Mouse (Mus musculus): ENCODE results near the gene Tmem89.

Gene Tmem89

DNA sequence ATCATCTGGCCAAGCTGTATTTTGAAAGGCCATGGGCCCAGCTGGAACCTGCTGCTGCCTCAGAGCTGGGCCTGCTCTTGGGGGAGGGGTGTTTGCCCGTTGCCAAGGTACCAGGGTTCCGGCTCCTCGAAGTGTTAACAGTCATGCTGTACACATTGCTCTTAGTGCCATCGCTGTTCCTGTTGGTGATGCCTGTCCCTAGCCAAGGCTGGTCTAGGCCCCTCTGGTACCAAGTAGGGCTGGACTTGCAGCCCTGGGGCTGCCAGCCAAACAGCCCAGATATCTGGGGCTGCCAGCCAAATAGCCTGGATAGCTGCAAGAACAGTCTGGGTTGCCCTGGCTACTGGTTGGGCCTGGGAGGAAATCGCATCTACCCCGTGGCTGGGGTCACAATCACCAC, at the start of gene Tmem89:
Gene Tmem89, plus strand, starts transcription at position 129 of the 400 bp plus-strand sequence.
- no peak for DNase-seq

DNA sequence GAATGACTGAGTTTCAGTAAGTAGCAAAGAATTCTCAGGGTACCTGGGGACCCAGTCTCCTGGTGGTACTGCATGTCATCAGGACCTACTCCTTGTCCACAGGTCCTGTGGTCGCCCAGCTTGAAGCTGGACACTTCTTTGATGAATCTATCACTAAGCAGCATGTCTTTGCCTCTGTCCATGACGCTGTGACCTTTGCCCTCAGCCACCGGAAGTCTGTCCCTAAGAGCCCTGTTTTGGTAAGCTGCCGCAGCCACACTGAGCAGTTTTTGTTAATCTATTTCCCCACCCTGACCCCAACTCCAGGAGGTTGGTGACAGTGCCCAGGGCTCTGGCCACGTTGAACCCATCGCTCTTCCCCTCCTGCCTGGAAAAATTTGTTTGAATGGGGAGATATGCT, 2.1 kb upstream of the Tmem89 start:
- DNase-seq = no peak

DNA sequence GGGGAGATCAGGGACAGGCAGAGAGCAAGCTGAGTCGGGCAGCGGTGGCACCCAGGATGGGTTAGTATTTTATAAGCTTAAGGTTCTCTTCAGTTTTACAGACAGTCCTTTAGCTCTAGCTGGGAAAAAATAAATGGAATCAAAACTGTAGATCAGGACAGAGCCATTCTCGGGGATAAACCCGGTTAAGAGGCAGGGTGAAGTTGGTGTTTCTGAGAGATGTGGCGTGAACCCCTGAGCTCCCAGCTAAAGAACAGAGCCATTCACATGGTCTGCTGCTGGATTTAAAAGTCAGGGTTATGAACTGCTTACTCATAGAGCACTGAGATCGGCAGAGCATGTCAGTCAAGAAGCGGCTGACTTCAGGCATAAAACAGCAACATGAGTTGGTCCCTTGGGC, 1.3 kb upstream of the Tmem89 start:
- DNase-seq = no peak

DNA sequence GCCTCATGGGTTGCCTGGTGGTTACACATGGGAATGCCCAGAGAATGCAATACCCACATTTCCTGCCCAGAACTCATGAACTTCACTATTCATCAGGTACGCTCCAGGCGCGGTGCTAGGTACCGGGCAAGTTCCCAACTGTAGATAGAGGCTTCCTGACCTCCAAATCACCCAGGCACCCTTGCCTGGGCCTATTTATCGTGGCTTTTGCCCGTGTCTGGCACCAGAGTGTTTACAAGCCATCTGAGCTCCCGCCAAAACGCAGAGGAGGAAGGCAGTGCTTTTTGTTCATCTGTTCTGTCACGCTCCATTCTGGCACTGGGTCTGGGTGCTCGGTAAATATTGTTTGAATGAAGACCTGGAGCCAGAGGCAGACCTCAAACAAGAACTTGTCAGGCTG, 798 bp upstream of the Tmem89 start:
- no peak for DNase-seq

DNA sequence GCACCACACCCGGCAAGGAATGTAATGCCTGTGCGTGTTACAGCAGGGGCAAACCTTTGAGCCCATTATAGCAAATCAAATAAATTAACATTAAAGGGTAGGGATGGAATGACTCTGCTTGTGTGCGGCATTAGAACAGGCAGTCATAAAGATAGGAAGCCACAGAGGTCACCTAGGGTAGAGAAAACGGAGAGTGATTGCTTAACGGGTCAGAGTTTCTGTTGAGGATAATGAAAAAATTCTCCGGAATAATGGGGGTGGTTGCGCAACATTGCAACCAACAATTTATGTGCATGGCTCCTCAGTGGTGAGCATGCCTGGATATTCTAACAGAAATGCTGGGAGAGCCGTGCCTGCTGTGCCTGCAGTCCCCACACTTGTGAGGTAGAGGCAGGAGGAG, 11.5 kb downstream of the Tmem89 start:
- DNase-seq = no peak

DNA sequence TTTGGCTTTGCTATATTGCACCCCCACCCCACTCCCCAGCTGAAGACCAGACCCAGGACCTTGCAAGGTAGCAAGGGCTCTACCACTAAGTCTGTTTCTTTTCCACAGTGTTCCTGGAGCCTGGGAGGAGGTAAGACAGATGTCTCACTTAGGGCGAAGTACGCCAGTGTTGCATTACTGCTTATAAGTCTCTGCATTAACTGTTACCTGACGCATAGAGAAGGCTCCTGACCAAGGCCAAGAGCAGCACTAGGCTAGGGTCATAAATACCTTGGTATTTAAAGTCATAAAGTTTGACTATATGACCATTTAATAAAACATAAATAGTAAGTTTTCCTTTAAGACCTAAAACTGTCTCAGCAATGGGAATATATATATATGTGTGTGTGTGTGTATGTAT, 14.0 kb downstream of the Tmem89 start:
- DNase-seq = no peak

DNA sequence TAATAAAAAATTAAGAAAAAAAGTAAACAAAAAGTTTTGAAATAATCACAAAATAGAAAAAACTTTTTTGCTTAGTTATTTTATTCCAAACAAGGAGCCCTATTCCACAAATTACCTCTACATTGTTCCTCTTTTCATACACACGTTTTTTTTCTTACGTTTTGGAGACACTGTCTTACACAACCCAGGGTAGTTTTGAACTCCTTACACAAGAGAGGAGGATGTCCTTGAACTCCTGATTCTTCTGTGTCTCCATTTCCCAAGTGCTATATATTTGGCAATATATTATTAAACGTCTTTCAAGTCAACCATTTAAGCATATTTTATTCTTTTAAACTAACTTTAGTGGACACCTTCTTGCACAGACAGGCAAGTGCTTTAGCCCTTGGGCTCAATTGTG, 21.6 kb downstream of the Tmem89 start:
- DNase-seq = no peak

DNA sequence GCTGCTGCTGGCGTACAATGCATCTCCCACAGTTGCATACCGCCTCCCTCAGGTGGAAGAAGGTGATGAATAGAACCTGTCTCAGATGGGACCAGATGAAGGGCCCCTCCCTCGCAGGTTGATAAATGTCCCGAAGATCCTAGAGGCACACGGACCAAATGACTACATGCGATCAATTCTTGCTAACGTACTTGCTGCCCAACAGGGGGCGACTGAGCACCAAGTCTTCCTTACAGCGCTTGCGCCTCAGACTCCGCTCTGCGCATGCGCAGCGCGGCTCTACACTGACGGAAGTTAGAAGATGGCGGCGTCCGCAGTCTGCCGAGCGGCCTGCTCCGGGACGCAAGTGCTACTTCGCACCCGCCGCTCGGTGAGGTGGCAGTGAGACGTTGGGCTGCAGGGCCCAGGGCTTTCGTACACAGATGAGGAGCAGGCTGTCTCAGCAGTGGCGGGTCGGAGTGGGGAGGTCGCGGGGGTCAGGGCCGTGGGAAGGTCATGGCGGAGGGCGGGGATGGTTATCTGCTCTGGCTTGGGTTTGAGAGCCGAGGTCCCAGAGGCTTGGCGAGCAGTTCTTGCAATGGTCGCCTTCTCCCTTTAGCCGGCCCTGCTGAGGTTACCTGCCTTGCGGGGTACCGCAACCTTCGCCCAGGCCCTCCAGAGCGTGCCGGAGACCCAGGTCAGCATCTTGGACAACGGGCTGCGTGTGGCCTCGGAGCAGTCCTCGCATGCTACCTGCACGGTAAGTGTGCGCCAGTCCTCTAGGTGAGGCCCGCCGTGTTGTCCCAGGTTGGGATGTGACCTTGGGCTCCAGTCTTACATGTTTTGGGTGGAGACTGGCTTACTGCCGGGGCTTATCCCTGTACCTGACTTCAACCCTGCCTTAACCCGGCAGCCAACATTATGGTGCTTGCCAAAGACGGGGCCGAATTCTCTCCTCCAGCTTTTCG, 22.3 kb downstream of the Tmem89 start, which contains the start of gene Uqcrc1:
Gene Uqcrc1, plus strand, starts transcription at position 216 of the 947 bp plus-strand sequence.
- peak; percentile 95 for DNase-seq

DNA sequence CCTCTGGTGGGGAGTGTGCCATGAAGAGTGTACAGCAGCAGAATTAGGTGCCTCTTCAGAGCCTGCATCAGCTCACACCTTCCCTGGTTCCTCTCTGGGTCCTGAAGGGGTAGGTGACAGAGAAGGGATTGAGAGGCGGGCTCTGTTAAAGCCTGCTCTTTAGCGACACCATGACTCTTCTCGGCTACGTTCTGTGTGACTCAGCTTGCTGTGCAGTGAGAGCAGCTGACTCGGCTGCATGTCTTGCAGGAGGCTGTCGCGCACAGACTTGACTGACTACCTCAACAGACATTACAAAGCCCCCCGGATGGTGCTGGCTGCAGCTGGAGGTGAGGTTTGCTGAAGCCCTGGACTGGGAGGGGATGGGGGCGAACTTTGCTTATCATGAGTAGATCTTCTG, 30.7 kb downstream of the Tmem89 start:
- DNase-seq = no peak

DNA sequence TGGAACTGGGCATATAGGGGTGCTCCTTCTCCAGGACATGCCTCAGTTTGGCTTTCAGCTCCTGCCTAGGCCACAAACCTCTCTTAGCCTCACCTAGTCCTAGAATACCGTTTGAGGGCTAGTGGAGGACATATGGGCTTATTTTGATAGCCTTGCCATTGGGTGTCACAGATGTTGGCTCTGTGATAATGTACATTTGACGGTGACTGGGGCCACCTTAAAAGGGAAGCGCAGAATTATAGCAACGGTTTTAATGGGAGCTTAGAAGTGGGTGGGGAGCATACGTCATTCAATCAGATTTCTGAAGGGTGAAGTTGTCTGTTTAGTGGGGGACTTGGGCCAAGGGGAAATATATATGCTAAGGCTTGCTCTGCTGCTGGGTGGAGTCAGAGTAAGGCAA, 31.2 kb downstream of the Tmem89 start:
- no peak for DNase-seq

DNA sequence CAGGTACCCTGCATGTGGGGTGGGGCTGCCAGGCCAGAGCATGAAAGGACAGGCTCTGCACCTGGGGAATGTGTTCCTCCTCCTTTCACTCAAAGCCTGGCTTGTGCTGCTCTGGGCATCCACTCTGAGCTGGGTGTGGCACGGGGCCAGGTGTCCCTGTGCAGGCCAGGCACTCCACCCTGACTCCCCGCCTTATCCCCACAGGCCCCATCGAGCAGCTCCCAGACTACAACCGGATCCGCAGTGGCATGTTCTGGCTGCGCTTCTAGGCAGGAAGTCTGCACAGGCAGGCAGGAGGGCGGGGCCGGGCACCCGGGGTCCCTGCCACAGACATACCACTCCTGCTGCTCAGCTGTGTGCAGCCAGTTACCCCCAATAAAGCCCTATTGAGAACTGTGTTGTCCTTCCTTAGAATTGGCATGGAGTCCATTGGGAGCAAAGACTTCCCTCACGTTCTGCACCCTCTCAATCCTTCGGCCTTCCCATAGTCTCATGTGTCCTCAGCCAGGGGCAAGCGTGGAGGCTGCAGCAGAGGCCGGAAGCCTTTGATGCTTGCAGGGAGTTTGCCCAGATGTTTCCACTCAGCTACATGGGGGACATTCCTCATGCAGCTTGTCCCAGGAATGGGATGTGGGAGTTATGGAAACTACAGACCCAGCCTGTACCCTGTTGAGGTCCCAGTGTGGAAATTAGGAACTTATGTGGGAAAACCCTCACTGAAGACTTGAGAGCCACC, 35.0 kb downstream of the Tmem89 start:
- no peak for DNase-seq

DNA sequence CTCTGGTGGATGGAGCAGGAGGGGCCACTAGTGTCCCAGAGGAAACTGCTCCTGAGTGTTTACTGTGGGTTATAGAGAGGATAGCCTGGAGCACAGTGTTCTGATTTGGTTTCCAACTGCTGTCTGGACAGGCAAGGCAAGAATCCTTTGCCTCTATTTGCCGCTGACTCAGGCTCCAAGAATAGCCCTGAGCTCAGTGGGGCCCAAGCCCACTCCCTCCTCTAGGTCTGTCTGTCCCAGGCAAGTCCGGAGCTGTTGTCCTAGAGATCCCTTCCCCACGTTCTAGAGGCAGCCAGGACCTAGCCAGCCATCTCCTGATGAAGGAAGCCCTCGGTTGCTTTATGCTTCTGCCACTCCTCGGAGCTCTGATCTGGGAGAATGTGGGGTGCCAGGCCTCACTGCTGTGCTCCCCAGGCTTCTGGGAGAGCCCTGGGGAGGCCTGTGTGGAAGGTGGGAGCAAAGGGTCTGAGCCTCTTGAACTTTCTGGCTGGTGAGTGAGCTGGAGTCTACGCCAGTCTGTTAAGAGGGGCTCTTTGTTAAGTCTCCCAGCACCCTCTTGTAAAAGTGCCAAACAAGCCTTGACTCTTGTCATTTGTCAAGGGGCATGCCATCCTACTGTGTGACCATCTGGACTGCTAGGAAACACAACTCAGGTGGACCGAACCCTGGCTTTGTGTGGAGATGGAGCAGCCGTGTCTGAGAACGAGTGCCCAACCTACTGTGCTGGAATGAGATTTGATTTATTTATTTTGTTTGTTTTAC, 35.7 kb downstream of the Tmem89 start:
- DNase-seq = no peak

DNA sequence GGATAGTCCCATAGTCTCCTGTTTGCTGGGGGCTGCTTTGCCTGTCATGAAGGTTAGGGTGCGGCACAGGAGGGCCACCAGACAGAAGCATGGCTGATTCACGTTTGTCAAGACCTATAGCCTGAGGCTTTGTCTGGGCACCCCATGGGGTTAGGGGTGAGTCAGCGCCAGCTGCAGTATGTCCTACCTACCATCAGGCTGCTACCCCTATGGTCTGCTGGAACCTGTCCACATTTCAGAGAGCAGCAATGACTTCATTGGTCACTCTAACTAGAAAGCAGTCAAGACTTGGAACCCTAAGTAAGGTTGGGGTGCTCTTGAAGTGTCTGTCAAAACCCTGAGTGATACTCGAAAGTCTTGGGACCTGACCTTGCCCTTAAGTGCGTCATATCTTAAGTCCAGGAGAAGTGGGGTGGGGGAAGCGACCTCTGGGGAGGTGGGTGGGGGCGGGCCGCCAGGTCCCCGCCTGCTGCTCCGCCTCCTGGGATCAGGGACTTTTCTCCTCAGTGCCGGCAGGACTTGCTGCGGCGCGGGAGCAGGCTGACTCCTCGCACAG, 38.7 kb downstream of the Tmem89 start, which contains the start of gene Col7a1:
Gene Col7a1, plus strand, starts transcription at position 506 of the 556 bp plus-strand sequence.
- DNase-seq = no peak

DNA sequence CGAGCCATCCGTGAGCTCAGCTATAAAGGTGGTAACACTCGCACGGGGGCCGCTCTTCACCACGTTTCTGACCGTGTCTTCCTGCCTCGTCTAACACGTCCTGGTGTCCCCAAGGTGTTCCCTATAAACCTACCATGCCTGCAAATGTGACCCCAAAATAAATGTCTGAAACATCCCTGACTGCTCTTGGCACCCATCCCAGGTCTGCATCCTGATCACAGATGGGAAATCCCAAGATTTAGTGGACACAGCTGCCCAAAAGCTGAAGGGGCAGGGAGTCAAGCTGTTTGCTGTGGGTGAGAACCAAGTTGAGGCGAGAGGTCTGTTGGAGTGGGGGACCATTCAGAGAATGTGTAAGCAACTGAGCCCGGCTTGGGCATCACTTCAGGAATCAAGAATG, 40.8 kb downstream of the Tmem89 start:
- DNase-seq = no peak

DNA sequence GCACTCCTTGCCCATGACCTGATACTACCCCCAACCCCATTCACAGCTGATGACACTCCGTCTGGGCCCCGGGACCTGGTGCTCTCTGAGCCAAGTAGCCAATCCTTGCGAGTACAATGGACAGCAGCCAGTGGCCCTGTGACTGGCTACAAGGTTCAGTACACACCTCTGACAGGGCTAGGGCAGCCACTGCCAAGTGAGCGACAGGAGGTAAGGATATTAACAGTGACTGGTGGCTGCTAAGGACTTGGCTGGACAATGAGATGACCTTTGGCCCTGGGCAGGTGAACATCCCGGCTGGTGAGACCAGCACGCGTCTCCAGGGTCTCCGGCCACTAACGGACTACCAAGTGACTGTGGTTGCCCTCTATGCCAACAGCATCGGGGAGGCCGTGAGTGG, 41.4 kb downstream of the Tmem89 start:
- no peak for DNase-seq

DNA sequence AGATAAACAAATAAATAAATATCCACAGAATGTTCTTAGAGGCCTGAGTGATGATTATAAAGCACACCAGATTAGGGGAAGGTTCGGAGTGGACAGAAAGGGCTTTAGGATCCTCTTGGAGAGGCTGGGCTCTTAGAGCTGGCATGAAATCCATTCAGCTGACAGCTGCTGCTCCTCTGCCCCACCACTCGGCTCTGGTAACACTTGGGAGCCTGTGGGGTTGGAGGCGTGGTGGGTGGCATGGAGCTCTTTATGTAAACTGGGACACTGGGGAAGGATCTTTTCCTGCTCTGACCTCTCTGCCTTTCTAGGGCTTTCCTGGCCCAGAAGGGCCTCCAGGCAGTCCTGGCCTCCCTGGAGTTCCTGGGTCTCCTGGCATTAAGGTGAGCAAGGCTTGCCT, 49.2 kb downstream of the Tmem89 start:
- DNase-seq = no peak

DNA sequence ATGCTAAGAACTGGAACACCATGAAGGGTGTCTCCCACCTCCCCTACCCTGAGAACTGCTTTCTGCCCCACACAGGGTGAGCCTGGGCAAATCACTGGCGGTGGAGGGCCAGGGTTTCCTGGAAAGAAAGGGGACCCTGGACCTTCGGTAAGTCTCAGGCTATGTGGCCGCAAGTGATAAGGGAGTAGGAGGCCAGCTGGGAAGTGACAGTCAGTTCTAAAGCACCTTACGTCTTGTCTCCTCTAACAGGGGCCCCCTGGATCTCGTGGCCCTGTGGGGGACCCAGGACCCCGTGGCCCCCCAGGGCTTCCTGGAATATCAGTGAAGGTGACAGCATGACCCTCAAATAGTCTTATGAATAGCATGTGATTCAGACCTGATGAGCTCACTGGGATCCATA, 49.9 kb downstream of the Tmem89 start:
- DNase-seq = no peak

Data from B cell, adult 2 months (primary cell).